Mouse (Mus musculus) G1E (cell line): ENCODE data around the gene Mdm2.
"Not testable (repeated sequence)": the region's sequence is repeated elsewhere in the genome, so short reads cannot be mapped to it uniquely, and the experiment has no call there.

Experiments used
- CTCF ChIP-seq: IDR thresholded peaks from 2 replicates; pipeline ENCODE4 v1.5.1; 2012; ENCODE audit warnings: low read depth, low read length, inconsistent platforms, mixed read lengths
- GATA1 ChIP-seq: IDR thresholded peaks from 2 replicates; pipeline ENCODE4 v1.6.1; 2012; ENCODE audit warnings: borderline replicate concordance, low read length, inconsistent platforms, mixed read lengths
- GATA2 ChIP-seq: IDR thresholded peaks from 2 replicates; pipeline ENCODE4 v1.6.1; 2012; ENCODE audit warnings: low read depth, low read length, inconsistent platforms, borderline replicate concordance
- TAL1 ChIP-seq: conservative IDR thresholded peaks from 2 replicates; pipeline ENCODE4 v1.6.1; 2012; ENCODE audit warnings: low read depth, low read length, inconsistent platforms, mixed read lengths

DNA sequence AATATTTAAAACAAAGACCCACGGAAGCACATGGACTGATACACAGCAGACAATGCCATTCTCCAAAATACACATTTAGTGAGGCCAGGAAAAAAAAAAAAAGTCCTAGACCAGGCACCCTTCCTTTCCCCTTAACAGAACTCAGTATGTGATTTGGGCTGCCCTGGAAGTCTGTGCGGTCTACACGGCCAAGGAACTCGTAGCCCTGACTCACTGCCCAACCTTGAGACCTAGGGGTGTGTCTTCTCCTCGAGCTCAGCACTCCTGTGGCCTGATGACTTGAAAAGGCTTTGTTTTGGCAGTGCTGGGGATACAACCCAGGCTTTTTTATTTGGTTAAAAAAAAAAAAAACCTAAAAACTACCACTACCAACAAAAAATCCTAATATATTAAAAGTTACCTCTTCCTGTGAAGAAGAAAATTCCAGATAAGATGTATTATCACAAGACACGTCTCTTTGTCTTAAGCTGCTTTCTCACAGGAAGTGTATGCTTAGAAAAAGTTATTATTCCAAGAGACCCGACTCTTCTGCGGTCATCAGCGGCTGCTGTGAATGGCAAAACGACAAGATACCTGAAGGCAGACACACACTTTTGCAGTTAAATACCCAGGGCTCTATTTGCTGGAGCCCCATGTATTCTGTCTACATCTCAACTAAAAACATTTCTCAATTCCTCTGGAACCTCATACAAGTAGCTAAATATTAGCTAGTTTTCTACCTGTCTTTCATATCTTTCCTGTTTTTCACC is 23.7 kb upstream of the Mdm2 start:
- not testable (repeated sequence) for TF ChIP-seq CTCF, GATA1, GATA2, TAL1
